In the genomic region with DNA sequence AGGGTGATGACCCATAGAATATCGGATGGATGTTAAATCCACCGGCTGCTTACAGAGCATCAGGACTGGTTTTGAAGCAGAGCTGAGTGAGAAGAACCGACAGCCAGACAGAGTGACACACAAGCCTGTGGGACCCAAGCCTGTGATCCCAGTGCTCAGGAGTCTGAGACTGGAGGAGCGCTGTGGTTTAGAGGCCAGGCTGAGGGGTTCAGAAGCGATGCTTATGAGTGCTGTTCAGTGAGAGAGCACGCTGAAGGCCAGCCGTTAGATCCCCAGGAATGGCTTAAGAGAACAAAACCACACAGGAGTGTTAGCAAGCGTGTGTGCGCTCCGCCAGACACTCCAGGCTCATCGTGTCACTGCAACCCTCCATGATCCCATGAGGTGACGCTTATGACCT, we compare ENCODE assay signal across 21 mouse cellular contexts. TPM values are rescaled to one million over a fixed set of nuclear protein-coding genes. Genes with fewer than 3 reads are reported as not detected.
"Had no signal": no experiment of that assay in that cellular context is flagged by ENCODE, and none has a peak within 500 bp of the region (broad histone marks: within the 10 kb centered on the region; RNA-seq: fewer than 3 reads in every experiment).

No protein-coding gene starts in this region.

- H3K27me3 ChIP-seq: limb, embryonic 15.5 days; midbrain, embryonic 12.5 days; stomach, embryonic 15.5 days had no signal

- DNase-seq: kidney, adult 2 months; kidney, postnatal 25 days; layer of hippocampus, adult 9-11 months; liver, postnatal 0 days; lung, embryonic 14.5 days; right cerebral cortex, adult 18-20 months; right cerebral cortex, postnatal 25 days; spleen, adult 18-20 months; thymus, postnatal 25 days had no signal

- H3K9ac ChIP-seq: limb, embryonic 15.5 days; liver, embryonic 14.5 days; liver, postnatal 0 days; lung, embryonic 14.5 days; midbrain, embryonic 12.5 days; stomach, embryonic 15.5 days had no signal

- H3K36me3 ChIP-seq: limb, embryonic 15.5 days; midbrain, embryonic 12.5 days; stomach, embryonic 15.5 days had no signal

- H3K4me2 ChIP-seq: limb, embryonic 15.5 days; liver, embryonic 11.5 days; lung, embryonic 14.5 days; midbrain, embryonic 12.5 days; stomach, embryonic 15.5 days had no signal

- ATAC-seq: liver, postnatal 0 days; lung, postnatal 0 days; midbrain, embryonic 16.5 days had no signal

- H3K9me3 ChIP-seq: limb, embryonic 15.5 days; midbrain, embryonic 12.5 days; stomach, embryonic 15.5 days had no signal

- H3K27ac ChIP-seq: kidney, postnatal 0 days; layer of hippocampus, adult 2 months; limb, embryonic 15.5 days; liver, embryonic 14.5 days; macrophage; midbrain, embryonic 12.5 days; stomach, embryonic 15.5 days had no signal

- H3K4me3 ChIP-seq: layer of hippocampus, adult 2 months; limb, embryonic 15.5 days; midbrain, embryonic 12.5 days; stomach, embryonic 15.5 days had no signal

RNA-seq across cellular contexts. Expression of a gene that starts 23.3 kb away (rescaled TPM):
- polyA plus RNA-seq: macrophage; urinary bladder, adult 2 months had no signal

RNA-seq across cellular contexts. Expression of a gene that starts 50.5 kb away (rescaled TPM):
- total RNA-seq: megakaryocyte, adult 5-6 weeks had no signal
